Mouse (Mus musculus): ENCODE results near the gene Atl3. TPM values are rescaled to one million over a fixed set of nuclear protein-coding genes. Genes with fewer than 3 reads are reported as not detected.
A peak's percentile ranks its signal among the peaks of the same experiment; 100 is the strongest.
"Not testable (repeated sequence)": the region's sequence is repeated elsewhere in the genome, so short reads cannot be mapped to it uniquely, and the experiment has no call there.

Gene Atl3
- polyA plus RNA-seq, 1 experiment from 2014 or later: 7.7 TPM

GRCm38 (mm10) chr19:7482599-7483511, 11.0 kb upstream of the Atl3 start, which contains the start of gene Rtn3:
Rtn3 (minus strand) TSS chr19:7483281.
- ATAC-seq (ENCODE audit: extremely low read depth, insufficient number of reproducible peaks, low FRiP score, low TSS enrichment): peak; percentile 91
- no peaks in the 10 kb centered on the region for H3K9me3 ChIP-seq
- peak within 1 kb of the TSS; percentile 90 for H3K4me2 ChIP-seq
- H3K4me1 ChIP-seq: peaks cover 31% of the 10 kb centered on the region
- H3K4me3 ChIP-seq: peak within 1 kb of the TSS; percentile 91
- H3K27ac ChIP-seq (replicated peaks): peak within 1 kb of the TSS; percentile 99
- no peaks in the 10 kb centered on the region for H3K27me3 ChIP-seq (replicated peaks)
- WGBS: under 1% methylated on average over 80 of the region's 80 CpGs
- no peaks in the 10 kb centered on the region for H3K36me3 ChIP-seq
- peak within 1 kb of the TSS; percentile 98 for H3K9ac ChIP-seq

GRCm38 (mm10) chr19:7483512-7483882, 10.3 kb upstream of the Atl3 start:
- no peaks in the 10 kb centered on the region for H3K9me3 ChIP-seq
- H3K27ac ChIP-seq (replicated peaks): peak overlapping the region; percentile 79
- H3K27me3 ChIP-seq (replicated peaks): no peaks in the 10 kb centered on the region
- peak overlapping the region; percentile 90 for H3K4me2 ChIP-seq
- H3K9ac ChIP-seq: peak overlapping the region; percentile 77
- ATAC-seq (ENCODE audit: extremely low read depth, insufficient number of reproducible peaks, low FRiP score, low TSS enrichment): no peak
- H3K36me3 ChIP-seq: no peaks in the 10 kb centered on the region
- 3% methylated on average over 6 of the region's 6 CpGs for WGBS
- peaks cover 31% of the 10 kb centered on the region for H3K4me1 ChIP-seq
- H3K4me3 ChIP-seq: peak overlapping the region; percentile 91

- peak overlapping the region; percentile 91 for H3K4me3 ChIP-seq
- H3K4me2 ChIP-seq: peak overlapping the region; percentile 90
Measured at GRCm38 (mm10) chr19:7484076-7484475, 9.8 kb upstream of the Atl3 start.

GRCm38 (mm10) chr19:7487680-7488079, 6.2 kb upstream of the Atl3 start:
- Histone ChIP-seq H3K27me3 (replicated peaks) (no peaks in the 10 kb centered on the region), H3K4me1 (peaks cover 14% of the 10 kb centered on the region), H3K27ac (replicated peaks) (no peak overlapping the region), H3K4me3 (no peak overlapping the region), H3K36me3 (no peaks in the 10 kb centered on the region), H3K9ac (no peak overlapping the region), H3K9me3 (no peaks in the 10 kb centered on the region), H3K4me2 (no peak overlapping the region)
- no peak for ATAC-seq (ENCODE audit: extremely low read depth, insufficient number of reproducible peaks, low FRiP score, low TSS enrichment)
- WGBS: 59% methylated on average over 8 of the region's 8 CpGs

More at GRCm38 (mm10) chr19:7484076-7484475, 9.8 kb upstream of the Atl3 start:
- H3K27ac ChIP-seq (replicated peaks): peak overlapping the region; percentile 79; the same call in 1 of the 2 replicates
- ATAC-seq (ENCODE audit: extremely low read depth, insufficient number of reproducible peaks, low FRiP score, low TSS enrichment): no peak
- WGBS: 33% methylated on average over 5 of the region's 5 CpGs
- peaks cover 30% of the 10 kb centered on the region for H3K4me1 ChIP-seq
- H3K27me3 ChIP-seq (replicated peaks): no peaks in the 10 kb centered on the region
- H3K9ac ChIP-seq: peak overlapping the region; percentile 77; the same call in 1 of the 2 replicates
- H3K9me3 ChIP-seq: no peaks in the 10 kb centered on the region
- H3K36me3 ChIP-seq: no peaks in the 10 kb centered on the region

- ATAC-seq (ENCODE audit: extremely low read depth, insufficient number of reproducible peaks, low FRiP score, low TSS enrichment): no peak
- Histone ChIP-seq H3K27me3 (replicated peaks) (no peaks in the 10 kb centered on the region), H3K27ac (replicated peaks) (no peak overlapping the region), H3K9ac (no peak overlapping the region), H3K9me3 (no peaks in the 10 kb centered on the region), H3K36me3 (no peaks in the 10 kb centered on the region), H3K4me3 (no peak overlapping the region), H3K4me1 (peaks cover 11% of the 10 kb centered on the region), H3K4me2 (no peak overlapping the region)
- 88% methylated on average over 6 of the region's 6 CpGs for WGBS
Measured at GRCm38 (mm10) chr19:7491960-7492359, 1.9 kb upstream of the Atl3 start.

GRCm38 (mm10) chr19:7492682-7493081, 1.2 kb upstream of the Atl3 start:
- Histone ChIP-seq H3K4me3 (no peak overlapping the region), H3K4me1 (peaks cover 10% of the 10 kb centered on the region), H3K9ac (no peak overlapping the region), H3K36me3 (no peaks in the 10 kb centered on the region), H3K27ac (replicated peaks) (no peak overlapping the region), H3K4me2 (no peak overlapping the region), H3K9me3 (no peaks in the 10 kb centered on the region), H3K27me3 (replicated peaks) (no peaks in the 10 kb centered on the region)
- 88% methylated on average over 2 of the region's 2 CpGs for WGBS
- ATAC-seq (ENCODE audit: extremely low read depth, insufficient number of reproducible peaks, low FRiP score, low TSS enrichment): no peak

- under 1% methylated on average over 84 of the region's 84 CpGs for WGBS
- no peaks in the 10 kb centered on the region for H3K27me3 ChIP-seq (replicated peaks)
- peak overlapping the region; percentile 87 for H3K4me2 ChIP-seq
- H3K27ac ChIP-seq (replicated peaks): peak overlapping the region; percentile 99
- peaks cover 8% of the 10 kb centered on the region for H3K4me1 ChIP-seq
- H3K9ac ChIP-seq: peak overlapping the region; percentile 95
- no peaks in the 10 kb centered on the region for H3K9me3 ChIP-seq
- peak; percentile 87 for ATAC-seq (ENCODE audit: extremely low read depth, insufficient number of reproducible peaks, low FRiP score, low TSS enrichment)
- H3K4me3 ChIP-seq: peak overlapping the region; percentile 84
- H3K36me3 ChIP-seq: no peaks in the 10 kb centered on the region
Measured at GRCm38 (mm10) chr19:7494187-7495015, 561 bp downstream of the Atl3 start.

- Histone ChIP-seq H3K27me3 (replicated peaks) (no peaks in the 10 kb centered on the region), H3K27ac (replicated peaks) (peak overlapping the region; percentile 99)
- 42% methylated on average over 14 of the region's 14 CpGs for WGBS
Measured at GRCm38 (mm10) chr19:7495221-7496038, 1.6 kb downstream of the Atl3 start.

GRCm38 (mm10) chr19:7496070-7496469, 2.2 kb downstream of the Atl3 start:
- H3K27me3 ChIP-seq (replicated peaks); H3K4me3 ChIP-seq; H3K4me1 ChIP-seq; ATAC-seq (ENCODE audit: extremely low read depth, insufficient number of reproducible peaks, low FRiP score, low TSS enrichment); H3K36me3 ChIP-seq; H3K9me3 ChIP-seq; H3K27ac ChIP-seq (replicated peaks): not testable (repeated sequence)
- 77% methylated on average over 1 of the region's 1 CpGs for WGBS
- H3K4me2 ChIP-seq: peak overlapping the region; percentile 87
- H3K9ac ChIP-seq: 0 out of 2 replicates have a peak overlapping the region, but pooled peaks have one; percentile 95

More at GRCm38 (mm10) chr19:7495221-7496038, 1.6 kb downstream of the Atl3 start:
- Histone ChIP-seq H3K4me1 (peaks cover 8% of the 10 kb centered on the region), H3K9me3 (no peaks in the 10 kb centered on the region), H3K9ac (peak overlapping the region; percentile 95), H3K36me3 (no peaks in the 10 kb centered on the region), H3K4me3 (peak overlapping the region; percentile 84), H3K4me2 (peak overlapping the region; percentile 87)
- ATAC-seq (ENCODE audit: extremely low read depth, insufficient number of reproducible peaks, low FRiP score, low TSS enrichment): no peak

GRCm38 (mm10) chr19:7498816-7499215, 5.0 kb downstream of the Atl3 start:
- no peak overlapping the region for H3K4me3 ChIP-seq
- H3K4me2 ChIP-seq: no peak overlapping the region
- 83% methylated on average over 2 of the region's 2 CpGs for WGBS
- peaks cover 21% of the 10 kb centered on the region for H3K4me1 ChIP-seq
- no peak overlapping the region for H3K27ac ChIP-seq (replicated peaks)
- no peak for ATAC-seq (ENCODE audit: extremely low read depth, insufficient number of reproducible peaks, low FRiP score, low TSS enrichment)
- H3K36me3 ChIP-seq: no peaks in the 10 kb centered on the region
- no peak overlapping the region for H3K9ac ChIP-seq
- no peaks in the 10 kb centered on the region for H3K27me3 ChIP-seq (replicated peaks)
- no peaks in the 10 kb centered on the region for H3K9me3 ChIP-seq

All from heart, embryonic 13.5 days (tissue).